Mouse (Mus musculus): ENCODE measurements around the gene Tulp4.

GRCm38 (mm10) chr17:6160495-6160894, 54.3 kb downstream of the Tulp4 start:
- TF ChIP-seq CTCF (IDR thresholded peaks at IDR 0.05; ENCODE audit: borderline replicate concordance, insufficient read depth, low read depth, low read length) (no peak), POLR2A (IDR thresholded peaks at IDR 0.05; ENCODE audit: borderline replicate concordance, insufficient read depth, low read length) (no peak)
